Mouse (Mus musculus): ENCODE data around the gene Lrr1.

Gene Lrr1

GRCm38 (mm10) chr12:69198164-69198535 is 29.5 kb downstream of the Lrr1 start, which contains the start of gene Dnaaf2:
Gene Dnaaf2, minus strand, starts transcription at chr12:69198429.
- DNase-seq (ENCODE audit: low spot score in 2 of 2) = peak; percentile 59 to 65

- DNase-seq (ENCODE audit: low spot score in 2 of 2) = no peak
Measured at GRCm38 (mm10) chr12:69198985-69199384, 30.4 kb downstream of the Lrr1 start.

- no peak for DNase-seq (ENCODE audit: low spot score in 2 of 2)
Measured at GRCm38 (mm10) chr12:69204052-69204833, 35.6 kb downstream of the Lrr1 start, which contains the start of gene Gm49384. Gene Gm49384, minus strand, starts transcription at chr12:69204267.

- no peak for DNase-seq (ENCODE audit: low spot score in 2 of 2)
Measured at GRCm38 (mm10) chr12:69207396-69207795, 38.8 kb downstream of the Lrr1 start.

GRCm38 (mm10) chr12:69207926-69208325 is 39.3 kb downstream of the Lrr1 start:
- DNase-seq (ENCODE audit: low spot score in 2 of 2) = no peak

- DNase-seq (ENCODE audit: low spot score in 2 of 2) = no peak
Measured at GRCm38 (mm10) chr12:69208520-69208919, 39.9 kb downstream of the Lrr1 start.

- DNase-seq (ENCODE audit: low spot score in 2 of 2) = no peak
Measured at GRCm38 (mm10) chr12:69210056-69210979, 41.7 kb downstream of the Lrr1 start.

- DNase-seq (ENCODE audit: low spot score in 2 of 2) = no peak
Measured at GRCm38 (mm10) chr12:69211057-69211456, 42.4 kb downstream of the Lrr1 start.

GRCm38 (mm10) chr12:69213186-69213777 is 44.7 kb downstream of the Lrr1 start:
- no peak for DNase-seq (ENCODE audit: low spot score in 2 of 2)

GRCm38 (mm10) chr12:69214393-69214792 is 45.8 kb downstream of the Lrr1 start:
- no peak for DNase-seq (ENCODE audit: low spot score in 2 of 2)

GRCm38 (mm10) chr12:69215000-69215785 is 46.6 kb downstream of the Lrr1 start:
- no peak for DNase-seq (ENCODE audit: low spot score in 2 of 2)

GRCm38 (mm10) chr12:69216587-69216986 is 48.0 kb downstream of the Lrr1 start:
- no peak for DNase-seq (ENCODE audit: low spot score in 2 of 2)

- DNase-seq (ENCODE audit: low spot score in 2 of 2) = no peak
Measured at GRCm38 (mm10) chr12:69220613-69221277, 52.1 kb downstream of the Lrr1 start.

- peak; percentile 76 to 80 for DNase-seq (ENCODE audit: low spot score in 2 of 2)
Measured at GRCm38 (mm10) chr12:69227776-69228466, 59.3 kb downstream of the Lrr1 start, which contains the start of gene Pole2. Gene Pole2, minus strand, starts transcription at chr12:69228195.

All from natural killer cell, adult 2 months (primary cell).